Mouse (Mus musculus): ENCODE measurements at regions not wholly inside any gene's neighbourhood (a gene's known extent, or its start where the extent isn't known, plus 50 kb on each side); places are given as distances from the start of the nearest gene placed in this dataset.
"Not testable (repeated sequence)": the region's sequence is repeated elsewhere in the genome, so short reads cannot be mapped to it uniquely, and the experiment has no call there.

GRCm38 (mm10) chr2:166450964-166451363 lies 262.7 kb downstream of the Prex1 start:
- no peaks in the 10 kb centered on the region for H3K9me3 ChIP-seq (replicated peaks; ENCODE audit: control insufficient read depth, low read length)
- H3K4me2 ChIP-seq (ENCODE audit: low read depth, low read length) = no peak overlapping the region
- 0 out of 2 replicates have a peak, but pooled peaks cover 2% of the 10 kb centered on the region for H3K4me1 ChIP-seq (ENCODE audit: control insufficient read depth, low read depth, low read length)
- no peaks in the 10 kb centered on the region for H3K27me3 ChIP-seq (ENCODE audit: control insufficient read depth, insufficient read depth, low read depth, low read length)
- no peak for ATAC-seq (ENCODE audit: low read depth)
- H3K9ac ChIP-seq (ENCODE audit: low read depth, low read length) = no peak overlapping the region
- no peak overlapping the region for H3K27ac ChIP-seq (ENCODE audit: low read length)
- no peaks in the 10 kb centered on the region for H3K36me3 ChIP-seq (ENCODE audit: control insufficient read depth, insufficient read depth)
- 57% methylated on average over 7 of the region's 7 CpGs for WGBS (ENCODE audit: insufficient replicate concordance)
- H3K4me3 ChIP-seq (ENCODE audit: low read depth, low read length) = no peak overlapping the region

- WGBS (ENCODE audit: insufficient replicate concordance) = 65% methylated on average over 10 of the region's 10 CpGs
- ATAC-seq (ENCODE audit: low read depth) = no peak
Measured at GRCm38 (mm10) chr2:166450380-166450779, 263.3 kb downstream of the Prex1 start.

GRCm38 (mm10) chr2:166448724-166449123 lies 264.9 kb downstream of the Prex1 start:
- Histone ChIP-seq H3K4me1 (ENCODE audit: control insufficient read depth, low read depth, low read length) (0 out of 2 replicates have a peak, but pooled peaks cover 2% of the 10 kb centered on the region), H3K4me2 (ENCODE audit: low read depth, low read length) (no peak overlapping the region), H3K27me3 (ENCODE audit: control insufficient read depth, insufficient read depth, low read depth, low read length) (no peaks in the 10 kb centered on the region), H3K9ac (ENCODE audit: low read depth, low read length) (no peak overlapping the region), H3K4me3 (ENCODE audit: low read depth, low read length) (no peak overlapping the region), H3K9me3 (replicated peaks; ENCODE audit: control insufficient read depth, low read length) (no peaks in the 10 kb centered on the region), H3K36me3 (ENCODE audit: control insufficient read depth, insufficient read depth) (no peaks in the 10 kb centered on the region), H3K27ac (ENCODE audit: low read length) (no peak overlapping the region)
- 26% methylated on average over 13 of the region's 13 CpGs for WGBS (ENCODE audit: insufficient replicate concordance)
- no peak for ATAC-seq (ENCODE audit: low read depth)

More at GRCm38 (mm10) chr2:166450380-166450779, 263.3 kb downstream of the Prex1 start:
- H3K27ac ChIP-seq (ENCODE audit: low read length) = no peak overlapping the region
- no peaks in the 10 kb centered on the region for H3K27me3 ChIP-seq (ENCODE audit: control insufficient read depth, insufficient read depth, low read depth, low read length)
- no peaks in the 10 kb centered on the region for H3K9me3 ChIP-seq (replicated peaks; ENCODE audit: control insufficient read depth, low read length)
- H3K36me3 ChIP-seq (ENCODE audit: control insufficient read depth, insufficient read depth) = no peaks in the 10 kb centered on the region
- 0 out of 2 replicates have a peak, but pooled peaks cover 2% of the 10 kb centered on the region for H3K4me1 ChIP-seq (ENCODE audit: control insufficient read depth, low read depth, low read length)
- no peak overlapping the region for H3K9ac ChIP-seq (ENCODE audit: low read depth, low read length)
- no peak overlapping the region for H3K4me3 ChIP-seq (ENCODE audit: low read depth, low read length)
- no peak overlapping the region for H3K4me2 ChIP-seq (ENCODE audit: low read depth, low read length)

- H3K27ac ChIP-seq (ENCODE audit: low read length) = no peak overlapping the region; the same call in 1 of the 2 replicates
- 0 out of 2 replicates have a peak overlapping the region, but pooled peaks have one; percentile 17 for H3K4me2 ChIP-seq (ENCODE audit: low read depth, low read length)
- H3K36me3 ChIP-seq (ENCODE audit: control insufficient read depth, insufficient read depth) = no peaks in the 10 kb centered on the region
- H3K9me3 ChIP-seq (replicated peaks; ENCODE audit: control insufficient read depth, low read length) = no peaks in the 10 kb centered on the region
- H3K27me3 ChIP-seq (ENCODE audit: control insufficient read depth, insufficient read depth, low read depth, low read length) = no peaks in the 10 kb centered on the region
- H3K9ac ChIP-seq (ENCODE audit: low read depth, low read length) = no peak overlapping the region
- H3K4me1 ChIP-seq (ENCODE audit: control insufficient read depth, low read depth, low read length) = 0 out of 2 replicates have a peak, but pooled peaks cover 2% of the 10 kb centered on the region
- ATAC-seq (ENCODE audit: low read depth) = no peak
- no peak overlapping the region for H3K4me3 ChIP-seq (ENCODE audit: low read depth, low read length)
- WGBS (ENCODE audit: insufficient replicate concordance) = 33% methylated on average over 11 of the region's 11 CpGs
Measured at GRCm38 (mm10) chr2:166448161-166448560, 265.5 kb downstream of the Prex1 start.

GRCm38 (mm10) chr2:166446536-166446935 lies 267.1 kb downstream of the Prex1 start:
- peak overlapping the region; percentile 58 for H3K27ac ChIP-seq (ENCODE audit: low read length)

GRCm38 (mm10) chr2:166445824-166446223 lies 267.8 kb downstream of the Prex1 start:
- not testable (repeated sequence) for H3K9me3 ChIP-seq (replicated peaks; ENCODE audit: control insufficient read depth, low read length); H3K4me2 ChIP-seq (ENCODE audit: low read depth, low read length); H3K4me1 ChIP-seq (ENCODE audit: control insufficient read depth, low read depth, low read length); H3K27me3 ChIP-seq (ENCODE audit: control insufficient read depth, insufficient read depth, low read depth, low read length); H3K27ac ChIP-seq (ENCODE audit: low read length); ATAC-seq (ENCODE audit: low read depth); H3K9ac ChIP-seq (ENCODE audit: low read depth, low read length); H3K36me3 ChIP-seq (ENCODE audit: control insufficient read depth, insufficient read depth); H3K4me3 ChIP-seq (ENCODE audit: low read depth, low read length)
- WGBS (ENCODE audit: insufficient replicate concordance) = 34% methylated on average over 7 of the region's 7 CpGs

More at GRCm38 (mm10) chr2:166446536-166446935, 267.1 kb downstream of the Prex1 start:
- H3K36me3 ChIP-seq (ENCODE audit: control insufficient read depth, insufficient read depth) = no peaks in the 10 kb centered on the region
- H3K9me3 ChIP-seq (replicated peaks; ENCODE audit: control insufficient read depth, low read length) = no peaks in the 10 kb centered on the region
- ATAC-seq (ENCODE audit: low read depth) = no peak
- H3K9ac ChIP-seq (ENCODE audit: low read depth, low read length) = no peak overlapping the region
- WGBS (ENCODE audit: insufficient replicate concordance) = 19% methylated on average over 3 of the region's 3 CpGs
- H3K27me3 ChIP-seq (ENCODE audit: control insufficient read depth, insufficient read depth, low read depth, low read length) = no peaks in the 10 kb centered on the region
- no peak overlapping the region for H3K4me3 ChIP-seq (ENCODE audit: low read depth, low read length)
- H3K4me2 ChIP-seq (ENCODE audit: low read depth, low read length) = no peak overlapping the region
- 0 out of 2 replicates have a peak, but pooled peaks cover 2% of the 10 kb centered on the region for H3K4me1 ChIP-seq (ENCODE audit: control insufficient read depth, low read depth, low read length)

- no peaks in the 10 kb centered on the region for H3K36me3 ChIP-seq (ENCODE audit: control insufficient read depth, insufficient read depth)
- no peak overlapping the region for H3K9ac ChIP-seq (ENCODE audit: low read depth, low read length)
- no peak overlapping the region for H3K4me2 ChIP-seq (ENCODE audit: low read depth, low read length)
- H3K4me3 ChIP-seq (ENCODE audit: low read depth, low read length) = no peak overlapping the region
- no peak overlapping the region for H3K27ac ChIP-seq (ENCODE audit: low read length)
- H3K27me3 ChIP-seq (ENCODE audit: control insufficient read depth, insufficient read depth, low read depth, low read length) = no peaks in the 10 kb centered on the region
- H3K9me3 ChIP-seq (replicated peaks; ENCODE audit: control insufficient read depth, low read length) = no peaks in the 10 kb centered on the region
- 57% methylated on average over 15 of the region's 15 CpGs for WGBS (ENCODE audit: insufficient replicate concordance)
- no peak for ATAC-seq (ENCODE audit: low read depth)
- H3K4me1 ChIP-seq (ENCODE audit: control insufficient read depth, low read depth, low read length) = no peaks in the 10 kb centered on the region
Measured at GRCm38 (mm10) chr2:166442997-166443396, 270.6 kb downstream of the Prex1 start.

GRCm38 (mm10) chr2:166439847-166440775 lies 273.5 kb downstream of the Prex1 start:
- H3K4me2 ChIP-seq (ENCODE audit: low read depth, low read length) = no peak overlapping the region
- no peak for ATAC-seq (ENCODE audit: low read depth)
- no peak overlapping the region for H3K4me3 ChIP-seq (ENCODE audit: low read depth, low read length)
- H3K27ac ChIP-seq (ENCODE audit: low read length) = no peak overlapping the region
- H3K27me3 ChIP-seq (ENCODE audit: control insufficient read depth, insufficient read depth, low read depth, low read length) = no peaks in the 10 kb centered on the region
- H3K4me1 ChIP-seq (ENCODE audit: control insufficient read depth, low read depth, low read length) = no peaks in the 10 kb centered on the region
- no peak overlapping the region for H3K9ac ChIP-seq (ENCODE audit: low read depth, low read length)
- H3K9me3 ChIP-seq (replicated peaks; ENCODE audit: control insufficient read depth, low read length) = no peaks in the 10 kb centered on the region
- H3K36me3 ChIP-seq (ENCODE audit: control insufficient read depth, insufficient read depth) = no peaks in the 10 kb centered on the region
- WGBS (ENCODE audit: insufficient replicate concordance) = 47% methylated on average over 13 of the region's 13 CpGs

- WGBS (ENCODE audit: insufficient replicate concordance) = 68% methylated on average over 9 of the region's 9 CpGs
- Histone ChIP-seq H3K4me1 (ENCODE audit: control insufficient read depth, low read depth, low read length) (no peaks in the 10 kb centered on the region), H3K27me3 (ENCODE audit: control insufficient read depth, insufficient read depth, low read depth, low read length) (no peaks in the 10 kb centered on the region), H3K9ac (ENCODE audit: low read depth, low read length) (no peak overlapping the region), H3K9me3 (replicated peaks; ENCODE audit: control insufficient read depth, low read length) (no peaks in the 10 kb centered on the region), H3K36me3 (ENCODE audit: control insufficient read depth, insufficient read depth) (no peaks in the 10 kb centered on the region), H3K27ac (ENCODE audit: low read length) (no peak overlapping the region), H3K4me2 (ENCODE audit: low read depth, low read length) (no peak overlapping the region), H3K4me3 (ENCODE audit: low read depth, low read length) (no peak overlapping the region)
- no peak for ATAC-seq (ENCODE audit: low read depth)
Measured at GRCm38 (mm10) chr2:166438207-166438606, 275.4 kb downstream of the Prex1 start.
